Mouse (Mus musculus) olfactory bulb, adult 2 months (tissue): Measurements from ENCODE around the gene 4931428F04Rik.

Experiments
- CTCF ChIP-seq: fragments of 200-500 bp; IDR thresholded peaks from 2 replicates; pipeline ENCODE4 v1.5.1; 2012; ENCODE audit warnings: low read depth, mild to moderate bottlenecking, low read length, moderate library complexity; ENCODE audit not compliant: insufficient read depth
- POLR2A ChIP-seq: fragments of 200-500 bp; IDR thresholded peaks from 2 replicates; pipeline ENCODE4 v1.6.1; 2012; ENCODE audit warnings: mild to moderate bottlenecking, low read depth, low read length, moderate library complexity; ENCODE audit not compliant: insufficient read depth

DNA sequence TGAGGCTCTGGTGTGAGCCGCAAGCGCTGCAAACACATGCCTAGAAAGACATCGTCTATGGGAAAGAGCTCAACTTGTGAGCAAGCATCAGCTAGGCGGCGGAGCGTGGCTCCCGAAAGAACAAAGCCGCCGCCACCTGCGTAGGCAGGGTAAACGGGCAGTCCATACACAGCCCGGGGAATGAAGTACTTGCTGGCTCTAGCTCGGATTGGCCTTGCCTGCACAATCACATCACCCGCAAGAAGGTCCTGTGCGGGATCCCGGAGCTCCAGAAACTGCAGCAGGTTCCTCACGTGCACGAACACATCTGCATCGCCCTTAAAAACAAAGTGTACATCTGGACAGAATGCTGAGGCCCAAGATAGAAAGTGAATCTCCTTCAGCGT, 35.9 kb downstream of the 4931428F04Rik start:
- TF ChIP-seq CTCF (no peak), POLR2A (no peak)
